Comparison of ENCODE assay signal across 20 mouse cellular contexts in genomic region chr1:18129983-18130382, GRCm38 (mm10).
"Had no signal": no experiment of that assay in that cellular context is flagged by ENCODE, and none has a peak within 500 bp of the region (broad histone marks: within the 10 kb centered on the region; RNA-seq: fewer than 3 reads in every experiment).

No protein-coding gene starts in this region.

- ATAC-seq: forebrain, embryonic 13.5 days; forebrain, embryonic 14.5 days; forebrain, embryonic 15.5 days; forebrain, embryonic 16.5 days; forebrain, postnatal 0 days had no signal

- DNase-seq: cerebellum, adult 8-10 months; cerebellum, adult 9-10 months; cerebellum, adult 9-11 months; cerebellum, postnatal 10 days; cerebellum, postnatal 14 days; cerebellum, postnatal 25 days; cerebellum, postnatal 36 days; embryo, embryonic 11 days; forebrain, postnatal 0 days; gastrocnemius, adult 2 months; gastrocnemius, postnatal 10 days; gastrocnemius, postnatal 14 days; gastrocnemius, postnatal 25 days; gastrocnemius, postnatal 36 days; heart, adult 18-20 months; heart, adult 2 months had no signal
